Mouse (Mus musculus): Measurements from ENCODE around the gene Lmf2.

DNA sequence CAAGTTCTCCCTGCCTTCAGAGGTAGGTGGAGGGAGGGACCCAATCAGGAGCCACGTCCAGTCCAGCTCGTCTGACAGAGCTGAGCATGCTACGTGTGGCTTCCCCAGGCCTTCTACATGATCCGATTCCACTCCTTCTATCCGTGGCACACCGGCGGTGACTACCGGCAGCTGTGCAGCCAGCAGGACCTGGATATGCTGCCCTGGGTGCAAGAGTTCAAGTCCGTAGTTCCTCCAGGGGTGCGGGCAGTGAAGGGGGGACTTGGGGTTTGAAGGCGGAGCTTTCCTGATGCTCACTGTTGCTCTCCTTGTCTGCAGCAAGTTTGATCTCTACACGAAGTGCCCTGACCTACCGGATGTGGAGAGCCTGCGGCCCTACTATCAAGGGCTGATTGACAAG is 19.0 kb downstream of the Lmf2 start:
- TF ChIP-seq POLR2A (IDR thresholded peaks at IDR 0.05; ENCODE audit: borderline replicate concordance, insufficient read depth, low read length) = no peak
- no peak for TF ChIP-seq CTCF (IDR thresholded peaks at IDR 0.05; ENCODE audit: borderline replicate concordance, insufficient read depth, low read depth, low read length)
